Mouse (Mus musculus) CH12.LX (cell line): ENCODE measurements around the gene Ccdc141.

Experiments used
- CTCF ChIP-seq, 2 experiments: IDR thresholded peaks in 1 of 2; conservative IDR thresholded peaks in 1 of 2; 2 replicates each; pipeline ENCODE4 v1.5.1; 2011 to 2012; ENCODE audit warnings: low read depth in 2 of 2, low read length in 2 of 2, improper control_type of control experiment in 1 of 2, inconsistent platforms in 1 of 2, mild to moderate bottlenecking in 1 of 2, moderate library complexity in 1 of 2
- POLR2A ChIP-seq: IDR thresholded peaks from 2 replicates; pipeline ENCODE4 v1.6.1; 2011; ENCODE audit warnings: low read depth, mild to moderate bottlenecking, improper control_type of control experiment, low read length
- SMC3 ChIP-seq: IDR thresholded peaks from 2 replicates; pipeline ENCODE4 v1.6.1; 2011; ENCODE audit warnings: low read depth, low read length, improper control_type of control experiment
- UBTF ChIP-seq: IDR thresholded peaks from 2 replicates; pipeline ENCODE4 v1.6.1; 2012; ENCODE audit warnings: low read depth, mild to moderate bottlenecking, inconsistent platforms, low read length, improper control_type of control experiment, moderate library complexity
- ZMIZ1 ChIP-seq: IDR thresholded peaks from 2 replicates; pipeline ENCODE4 v1.6.1; 2012; ENCODE audit warnings: low read depth, mild to moderate bottlenecking, inconsistent platforms, low read length, improper control_type of control experiment

- TF ChIP-seq SMC3 (no peak), CTCF (conservative IDR thresholded peaks at IDR 0.05 in 1 of 2, IDR thresholded peaks at IDR 0.05 in 1 of 2; ENCODE audit: low read depth in 2 of 2, low read length in 2 of 2) (no peak), UBTF (no peak), POLR2A (no peak), ZMIZ1 (no peak)
These were observed 56.6 kb downstream of the Ccdc141 start for GRCm38 (mm10) chr2:77113867-77114266.
